In the genomic region with DNA sequence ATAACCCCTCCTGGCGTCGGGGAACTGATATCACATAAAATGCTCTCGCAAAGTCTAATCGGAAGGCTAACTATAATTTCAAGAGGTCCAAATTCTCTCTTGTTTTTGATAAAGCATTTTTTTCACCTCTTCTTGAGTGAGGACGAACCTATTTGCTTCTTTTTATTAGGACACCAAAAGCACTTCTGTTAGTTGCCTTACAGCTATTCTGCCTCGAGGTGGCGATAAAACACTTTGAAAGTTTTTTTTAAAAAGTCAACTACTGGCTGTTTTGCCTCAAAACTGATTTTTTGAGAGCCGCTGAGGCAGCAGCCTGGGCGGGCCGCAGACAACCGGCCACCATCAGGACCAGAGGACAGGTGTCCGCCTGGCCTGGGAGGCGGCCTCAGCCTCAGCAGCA, we compare ENCODE assay signal across 1 mouse cellular context.
TF ChIP-seq lines count a peak whose summit lies in the region.

No protein-coding gene starts in this region.

TF ChIP-seq in CH12.LX, 34 proteins besides CTCF, POLR2A, EP300 and RAD21:
- TF ChIP-seq ZNF384 (IDR thresholded peaks at IDR 0.05; ENCODE audit: low read depth, low read length), result peak; percentile 42; the same call in 1 of the 2 replicates
